In the genomic region with DNA sequence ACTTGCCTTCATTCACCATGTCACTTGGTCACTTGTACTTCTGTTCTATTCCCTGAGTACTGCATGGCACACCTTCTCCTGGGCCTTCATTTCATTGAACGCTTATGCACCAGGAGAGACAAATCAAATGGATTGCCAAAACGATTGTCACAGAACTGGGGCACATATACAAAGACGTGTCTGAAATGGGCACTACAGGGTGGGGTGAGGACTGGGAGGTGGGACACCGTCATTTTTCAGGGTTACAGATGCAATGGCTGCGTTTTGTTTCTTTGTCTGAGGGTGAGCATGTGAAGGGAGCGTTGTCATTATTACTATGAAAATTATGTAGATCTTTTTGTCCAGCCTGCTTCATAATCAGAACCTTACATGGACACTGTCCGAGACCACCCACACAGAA, we compare ENCODE assay signal across 31 mouse cellular contexts.
A peak's percentile ranks its signal among the peaks of the same experiment; 100 is the strongest.
DNase-seq lines count a peak whose midpoint lies in the region; ATAC-seq and TF ChIP-seq lines count a peak whose summit lies in the region.
"Had no signal": no experiment of that assay in that cellular context is flagged by ENCODE, and none has a peak within 500 bp of the region (broad histone marks: within the 10 kb centered on the region; RNA-seq: fewer than 3 reads in every experiment).

No protein-coding gene starts in this region.

- no peak overlapping the region for H3K4me2 ChIP-seq in forebrain, embryonic 13.5 days
- no peak overlapping the region for H3K4me2 ChIP-seq in forebrain, embryonic 15.5 days (replicated peaks)
- H3K4me2 ChIP-seq in hindbrain, embryonic 15.5 days: no peak overlapping the region
- H3K4me2 ChIP-seq in hindbrain, embryonic 11.5 days (replicated peaks; ENCODE audit: low read depth, low read length): no peak overlapping the region
- H3K4me2 ChIP-seq in forebrain, postnatal 0 days (ENCODE audit: low read depth): no peak overlapping the region
- no peak overlapping the region for H3K4me2 ChIP-seq in midbrain, postnatal 0 days (ENCODE audit: low read depth, low read length, poor library complexity, severe bottlenecking)
- H3K4me2 ChIP-seq: embryonic facial prominence, embryonic 15.5 days; heart, embryonic 13.5 days; lung, embryonic 14.5 days; neural tube, embryonic 12.5 days had no signal

- H3K36me3 ChIP-seq in forebrain, embryonic 13.5 days (ENCODE audit: poor library complexity, severe bottlenecking): no peaks in the 10 kb centered on the region
- no peaks in the 10 kb centered on the region for H3K36me3 ChIP-seq in forebrain, embryonic 15.5 days
- H3K36me3 ChIP-seq in hindbrain, embryonic 15.5 days: no peaks in the 10 kb centered on the region
- no peaks in the 10 kb centered on the region for H3K36me3 ChIP-seq in hindbrain, embryonic 11.5 days (ENCODE audit: control insufficient read depth, insufficient read depth, low read length)
- no peaks in the 10 kb centered on the region for H3K36me3 ChIP-seq in forebrain, postnatal 0 days (ENCODE audit: insufficient read depth)
- H3K36me3 ChIP-seq in midbrain, postnatal 0 days (ENCODE audit: insufficient read depth, low read length): no peaks in the 10 kb centered on the region
- H3K36me3 ChIP-seq: embryonic facial prominence, embryonic 10.5 days; embryonic facial prominence, embryonic 15.5 days; G1E; heart, embryonic 13.5 days; midbrain, embryonic 12.5 days; neural tube, embryonic 12.5 days had no signal

- H3K27me3 ChIP-seq in forebrain, embryonic 13.5 days: no peaks in the 10 kb centered on the region
- no peaks in the 10 kb centered on the region for H3K27me3 ChIP-seq in forebrain, embryonic 15.5 days
- no peaks in the 10 kb centered on the region for H3K27me3 ChIP-seq in hindbrain, embryonic 15.5 days
- H3K27me3 ChIP-seq in hindbrain, embryonic 11.5 days (ENCODE audit: control insufficient read depth, insufficient read depth, low read length): no peaks in the 10 kb centered on the region
- no peaks in the 10 kb centered on the region for H3K27me3 ChIP-seq in forebrain, postnatal 0 days (ENCODE audit: insufficient read depth, low read length)
- no peaks in the 10 kb centered on the region for H3K27me3 ChIP-seq in midbrain, postnatal 0 days (ENCODE audit: insufficient read depth, low read length)
- H3K27me3 ChIP-seq: embryonic facial prominence, embryonic 15.5 days; heart, embryonic 13.5 days; midbrain, embryonic 12.5 days; neural tube, embryonic 12.5 days had no signal

- no peak for TF ChIP-seq CTCF in forebrain, postnatal 0 days (IDR thresholded peaks at IDR 0.05; ENCODE audit: low read depth)
- no peak for TF ChIP-seq CTCF in midbrain, postnatal 0 days (IDR thresholded peaks at IDR 0.05)

- no peak overlapping the region for H3K9ac ChIP-seq in forebrain, embryonic 13.5 days
- H3K9ac ChIP-seq in forebrain, embryonic 15.5 days (replicated peaks): no peak overlapping the region
- no peak overlapping the region for H3K9ac ChIP-seq in hindbrain, embryonic 15.5 days
- no peak overlapping the region for H3K9ac ChIP-seq in hindbrain, embryonic 11.5 days (ENCODE audit: low read depth, low read length)
- no peak overlapping the region for H3K9ac ChIP-seq in forebrain, postnatal 0 days
- 0 out of 2 replicates have a peak overlapping the region, but pooled peaks have one; percentile 33 for H3K9ac ChIP-seq in midbrain, postnatal 0 days (replicated peaks; ENCODE audit: low read length, poor library complexity, severe bottlenecking)
- H3K9ac ChIP-seq: embryonic facial prominence, embryonic 15.5 days; heart, embryonic 13.5 days; liver, embryonic 14.5 days; lung, embryonic 14.5 days; midbrain, embryonic 12.5 days; neural tube, embryonic 12.5 days had no signal

- no peak for DNase-seq in hindbrain, embryonic 11.5 days (ENCODE audit: low spot score)
- no peak for DNase-seq in forebrain, postnatal 0 days
- DNase-seq in midbrain, postnatal 0 days (ENCODE audit: low spot score): no peak
- no peak for DNase-seq in lung, postnatal 36 days
- DNase-seq: adrenal gland, postnatal 10 days; cerebellum, adult 8-10 months; cerebellum, postnatal 25 days; gastrocnemius, adult 2 months; gastrocnemius, postnatal 36 days; heart, postnatal 10 days; kidney, postnatal 14 days; layer of hippocampus, adult 9-11 months; liver; lung, embryonic 14.5 days; lung, postnatal 14 days; right cerebral cortex, adult 18-20 months; spleen, adult 18-20 months; thymus, adult 18-20 months; thymus, postnatal 25 days had no signal

- WGBS in forebrain, embryonic 13.5 days: 77% methylated on average over 7 of the region's 7 CpGs
- WGBS in forebrain, embryonic 15.5 days: 76% methylated on average over 7 of the region's 7 CpGs
- WGBS in hindbrain, embryonic 15.5 days: 77% methylated on average over 7 of the region's 7 CpGs
- WGBS in hindbrain, embryonic 11.5 days: 86% methylated on average over 7 of the region's 7 CpGs
- 71% methylated on average over 7 of the region's 7 CpGs for WGBS in forebrain, postnatal 0 days
- WGBS in midbrain, postnatal 0 days: 67% methylated on average over 7 of the region's 7 CpGs

- peaks cover 9% of the 10 kb centered on the region for H3K4me1 ChIP-seq in forebrain, embryonic 13.5 days
- H3K4me1 ChIP-seq in forebrain, embryonic 15.5 days: peaks cover 3% of the 10 kb centered on the region; the same call in 1 of the 2 replicates
- peaks cover 9% of the 10 kb centered on the region for H3K4me1 ChIP-seq in hindbrain, embryonic 15.5 days (replicated peaks)
- no peaks in the 10 kb centered on the region for H3K4me1 ChIP-seq in hindbrain, embryonic 11.5 days (replicated peaks; ENCODE audit: control insufficient read depth, insufficient read depth, low read length)
- H3K4me1 ChIP-seq in forebrain, postnatal 0 days (ENCODE audit: insufficient read depth): 0 out of 2 replicates have a peak, but pooled peaks cover 4% of the 10 kb centered on the region
- H3K4me1 ChIP-seq in midbrain, postnatal 0 days (ENCODE audit: insufficient read depth, low read length): peaks cover 6% of the 10 kb centered on the region; the same call in 1 of the 2 replicates
- H3K4me1 ChIP-seq: embryonic facial prominence, embryonic 15.5 days; heart, embryonic 13.5 days; neural tube, embryonic 12.5 days had no signal

- peak; percentile 36; the same call in 1 of the 2 replicates for ATAC-seq in forebrain, embryonic 13.5 days
- no peak for ATAC-seq in forebrain, embryonic 15.5 days (replicated peaks)
- ATAC-seq in hindbrain, embryonic 15.5 days (ENCODE audit: low FRiP score, low read depth): peak; percentile 34; the same call in 1 of the 2 replicates
- ATAC-seq in hindbrain, embryonic 11.5 days (ENCODE audit: low FRiP score): no peak
- peak; percentile 10; the same call in 1 of the 2 replicates for ATAC-seq in forebrain, postnatal 0 days
- peak; percentile 47; the same call in 1 of the 2 replicates for ATAC-seq in midbrain, postnatal 0 days (ENCODE audit: low FRiP score)
- ATAC-seq: intestine, embryonic 16.5 days had no signal

- no peak overlapping the region for H3K4me3 ChIP-seq in forebrain, embryonic 13.5 days
- no peak overlapping the region for H3K4me3 ChIP-seq in forebrain, embryonic 15.5 days
- H3K4me3 ChIP-seq in hindbrain, embryonic 15.5 days: no peak overlapping the region
- no peak overlapping the region for H3K4me3 ChIP-seq in hindbrain, embryonic 11.5 days (ENCODE audit: low read depth, low read length)
- no peak overlapping the region for H3K4me3 ChIP-seq in forebrain, postnatal 0 days (ENCODE audit: low read depth, low read length)
- no peak overlapping the region for H3K4me3 ChIP-seq in midbrain, postnatal 0 days (ENCODE audit: low read depth, low read length)
- H3K4me3 ChIP-seq: embryonic facial prominence, embryonic 10.5 days; embryonic facial prominence, embryonic 15.5 days; gastrocnemius, adult 2 months; heart, embryonic 13.5 days; midbrain, embryonic 12.5 days; myocyte; neural tube, embryonic 12.5 days had no signal

- no peaks in the 10 kb centered on the region for H3K9me3 ChIP-seq in forebrain, embryonic 13.5 days (replicated peaks)
- H3K9me3 ChIP-seq in forebrain, embryonic 15.5 days: no peaks in the 10 kb centered on the region
- no peaks in the 10 kb centered on the region for H3K9me3 ChIP-seq in hindbrain, embryonic 15.5 days
- H3K9me3 ChIP-seq in hindbrain, embryonic 11.5 days (ENCODE audit: control insufficient read depth, low read length): no peaks in the 10 kb centered on the region
- no peaks in the 10 kb centered on the region for H3K9me3 ChIP-seq in forebrain, postnatal 0 days (ENCODE audit: low read length)
- no peaks in the 10 kb centered on the region for H3K9me3 ChIP-seq in midbrain, postnatal 0 days (ENCODE audit: low read length)
- H3K9me3 ChIP-seq: embryonic facial prominence, embryonic 10.5 days; embryonic facial prominence, embryonic 15.5 days; G1E; heart, embryonic 13.5 days; midbrain, embryonic 12.5 days; neural tube, embryonic 12.5 days had no signal

- no peak overlapping the region for H3K27ac ChIP-seq in forebrain, embryonic 13.5 days
- no peak overlapping the region; the same call in 1 of the 2 replicates for H3K27ac ChIP-seq in forebrain, embryonic 15.5 days (replicated peaks)
- H3K27ac ChIP-seq in hindbrain, embryonic 15.5 days (replicated peaks): no peak overlapping the region
- no peak overlapping the region for H3K27ac ChIP-seq in hindbrain, embryonic 11.5 days (ENCODE audit: low read depth, low read length)
- peak overlapping the region; percentile 84; the same call in 1 of the 2 replicates for H3K27ac ChIP-seq in forebrain, postnatal 0 days (ENCODE audit: low read depth, low read length)
- H3K27ac ChIP-seq in midbrain, postnatal 0 days (ENCODE audit: low read depth, low read length): peak overlapping the region; percentile 72
- H3K27ac ChIP-seq: embryonic facial prominence, embryonic 10.5 days; embryonic facial prominence, embryonic 15.5 days; gastrocnemius, adult 2 months; heart, embryonic 13.5 days; liver, embryonic 14.5 days; midbrain, embryonic 12.5 days; neural tube, embryonic 12.5 days had no signal

Comparison
In these comparisons a context has a peak if more than half of its experiments do, and no peak if none do; other contexts are left out.
1. ATAC-seq: peak in forebrain, embryonic 13.5 days (single experiment), hindbrain, embryonic 15.5 days (single experiment), forebrain, postnatal 0 days (single experiment) and midbrain, postnatal 0 days (single experiment); none in forebrain, embryonic 15.5 days (single experiment) and hindbrain, embryonic 11.5 days (single experiment).
2. H3K27ac ChIP-seq: peak in forebrain, postnatal 0 days (single experiment) and midbrain, postnatal 0 days (single experiment); none in forebrain, embryonic 13.5 days (single experiment), forebrain, embryonic 15.5 days (single experiment), hindbrain, embryonic 15.5 days (single experiment) and hindbrain, embryonic 11.5 days (single experiment).